Mouse (Mus musculus) naive thymus-derived CD4-positive, alpha-beta T cell, adult 2 months (primary cell): ENCODE measurements around the gene Foxn3.

ENCODE experiments used
- DNase-seq: peaks from one replicate; pipeline ENCODE4 v3.0.0-alpha.2; 2011; ENCODE audit warnings: low read depth

Gene Foxn3

GRCm38 (mm10) chr12:99331341-99331947 lies 231.9 kb downstream of the Foxn3 start:
- peak; percentile 35 for DNase-seq

- no peak for DNase-seq
These were observed 232.5 kb downstream of the Foxn3 start for GRCm38 (mm10) chr12:99330822-99331285.

GRCm38 (mm10) chr12:99329301-99330257 lies 233.8 kb downstream of the Foxn3 start:
- peak; percentile 85 for DNase-seq

GRCm38 (mm10) chr12:99326157-99326556 lies 237.2 kb downstream of the Foxn3 start:
- no peak for DNase-seq

- DNase-seq = peak; percentile 58
These were observed 241.6 kb downstream of the Foxn3 start for GRCm38 (mm10) chr12:99321633-99322431.

- DNase-seq = no peak
These were observed 242.4 kb downstream of the Foxn3 start for GRCm38 (mm10) chr12:99320966-99321496.

GRCm38 (mm10) chr12:99319896-99320295 lies 243.5 kb downstream of the Foxn3 start:
- no peak for DNase-seq

- DNase-seq = no peak
These were observed 244.2 kb downstream of the Foxn3 start for GRCm38 (mm10) chr12:99319171-99319570.

GRCm38 (mm10) chr12:99315931-99316330 lies 247.5 kb downstream of the Foxn3 start:
- DNase-seq = no peak

GRCm38 (mm10) chr12:99314817-99315216 lies 248.6 kb downstream of the Foxn3 start:
- no peak for DNase-seq

GRCm38 (mm10) chr12:99311303-99311702 lies 252.1 kb downstream of the Foxn3 start:
- no peak for DNase-seq

GRCm38 (mm10) chr12:99309937-99310336 lies 253.4 kb downstream of the Foxn3 start:
- no peak for DNase-seq

- DNase-seq = no peak
These were observed 254.8 kb downstream of the Foxn3 start for GRCm38 (mm10) chr12:99308541-99309089.

- no peak for DNase-seq
These were observed 256.7 kb downstream of the Foxn3 start for GRCm38 (mm10) chr12:99306536-99307204.

GRCm38 (mm10) chr12:99305784-99306535 lies 257.4 kb downstream of the Foxn3 start:
- no peak for DNase-seq

- DNase-seq = no peak
These were observed 258.1 kb downstream of the Foxn3 start for GRCm38 (mm10) chr12:99305324-99305723.

- DNase-seq = no peak
These were observed 259.3 kb downstream of the Foxn3 start for GRCm38 (mm10) chr12:99304056-99304455.

- no peak for DNase-seq
These were observed 259.8 kb downstream of the Foxn3 start for GRCm38 (mm10) chr12:99303581-99303980.

GRCm38 (mm10) chr12:99299900-99300299 lies 263.5 kb downstream of the Foxn3 start:
- DNase-seq = no peak

- no peak for DNase-seq
These were observed 264.4 kb downstream of the Foxn3 start for GRCm38 (mm10) chr12:99298851-99299600.
